Mouse (Mus musculus) heart, postnatal 0 days (tissue): ENCODE data around the gene Higd1b.

ENCODE experiments used
- CTCF ChIP-seq: IDR thresholded peaks from 2 replicates; pipeline ENCODE4 v1.5.1; 2016; ENCODE audit warnings: antibody characterized with exemption, control low read depth, low read depth
- EP300 ChIP-seq: IDR thresholded peaks from 2 replicates; pipeline ENCODE4 v1.6.1; 2016; ENCODE audit warnings: antibody characterized with exemption, low read depth

DNA sequence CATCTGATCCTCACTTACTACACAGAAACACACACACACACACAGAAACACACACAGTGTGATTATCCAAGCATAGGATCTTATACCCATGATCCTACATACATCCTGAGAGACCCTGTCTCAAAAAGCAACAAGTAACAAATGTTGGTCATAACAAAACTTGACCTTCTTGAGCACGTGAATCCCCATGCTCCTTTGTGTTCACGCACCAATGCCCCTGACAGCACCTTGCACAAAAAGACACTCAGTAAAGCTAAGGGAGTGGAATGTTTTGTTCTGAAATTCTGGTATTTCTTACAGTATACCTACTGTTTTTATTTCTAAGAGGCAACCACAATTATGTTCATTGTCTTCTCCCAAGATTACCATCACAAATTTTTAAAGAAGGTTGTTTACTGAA, 43.9 kb downstream of the Higd1b start:
- TF ChIP-seq CTCF: no peak
- TF ChIP-seq EP300: no peak
